Mouse (Mus musculus) liver, adult 2 months (tissue): ENCODE measurements at regions not wholly inside any gene's neighbourhood (a gene's known extent, or its start where the extent isn't known, plus 50 kb on each side); places are given as distances from the start of the nearest gene placed in this dataset.

Experiments
- CTCF ChIP-seq: fragments of 200-500 bp; IDR thresholded peaks from 2 replicates; pipeline ENCODE4 v1.5.1; 2011; ENCODE audit warnings: low read depth, low read length, control low read depth
- POLR2A ChIP-seq: fragments of 200-500 bp; IDR thresholded peaks from 2 replicates; pipeline ENCODE4 v1.6.1; 2011; ENCODE audit warnings: low read length, control low read depth; ENCODE audit not compliant: insufficient read depth; ENCODE audit errors: extremely low read depth

- TF ChIP-seq POLR2A, result no peak
- TF ChIP-seq CTCF, result no peak
Observed at GRCm38 (mm10) chr14:24798066-24798465, 311.1 kb downstream of the Rps24 start.
